Mouse (Mus musculus): ENCODE data around the gene Tmem240. TPM values are rescaled to one million over a fixed set of nuclear protein-coding genes. Genes with fewer than 3 reads are reported as not detected.
"Not testable (repeated sequence)": the region's sequence is repeated elsewhere in the genome, so short reads cannot be mapped to it uniquely, and the experiment has no call there.

The Tmem240 gene
- polyA plus RNA-seq, 1 experiment from 2014 or later: 7.5 TPM

GRCm38 (mm10) chr4:155739741-155740636, 5.4 kb downstream of the Tmem240 start:
- WGBS: 86% methylated on average over 37 of the region's 37 CpGs
- peaks cover 12% of the 10 kb centered on the region for H3K4me1 ChIP-seq (ENCODE audit: control insufficient read depth, insufficient read depth, low read length)
- no peaks in the 10 kb centered on the region for H3K9me3 ChIP-seq (ENCODE audit: control insufficient read depth, low read length)
- H3K27ac ChIP-seq (replicated peaks; ENCODE audit: low read depth, low read length): no peak overlapping the region
- H3K9ac ChIP-seq (replicated peaks; ENCODE audit: low read length): no peak overlapping the region
- ATAC-seq (ENCODE audit: low FRiP score, low TSS enrichment) (no peak), DNase-seq (no peak)
- no peak overlapping the region for H3K4me3 ChIP-seq (replicated peaks; ENCODE audit: low read depth, low read length)
- H3K27me3 ChIP-seq (ENCODE audit: control insufficient read depth, insufficient read depth, low read length): no peaks in the 10 kb centered on the region
- H3K4me2 ChIP-seq (ENCODE audit: low read length): no peak overlapping the region
- peaks cover 80% of the 10 kb centered on the region for H3K36me3 ChIP-seq (ENCODE audit: control insufficient read depth, insufficient read depth, low read length)

GRCm38 (mm10) chr4:155740681-155741080, 6.1 kb downstream of the Tmem240 start:
- H3K27me3 ChIP-seq (ENCODE audit: control insufficient read depth, insufficient read depth, low read length); H3K4me2 ChIP-seq (ENCODE audit: low read length); H3K9me3 ChIP-seq (ENCODE audit: control insufficient read depth, low read length); DNase-seq; H3K4me3 ChIP-seq (replicated peaks; ENCODE audit: low read depth, low read length); H3K27ac ChIP-seq (replicated peaks; ENCODE audit: low read depth, low read length); ATAC-seq (ENCODE audit: low FRiP score, low TSS enrichment); H3K9ac ChIP-seq (replicated peaks; ENCODE audit: low read length): not testable (repeated sequence)
- Histone ChIP-seq H3K36me3 (ENCODE audit: control insufficient read depth, insufficient read depth, low read length) (peaks cover 86% of the 10 kb centered on the region), H3K4me1 (ENCODE audit: control insufficient read depth, insufficient read depth, low read length) (peaks cover 10% of the 10 kb centered on the region)
- 95% methylated on average over 10 of the region's 10 CpGs for WGBS

- no peak for ATAC-seq (ENCODE audit: low FRiP score, low TSS enrichment)
- Histone ChIP-seq H3K4me2 (ENCODE audit: low read length) (no peak overlapping the region), H3K27me3 (ENCODE audit: control insufficient read depth, insufficient read depth, low read length) (no peaks in the 10 kb centered on the region), H3K4me1 (ENCODE audit: control insufficient read depth, insufficient read depth, low read length) (no peaks in the 10 kb centered on the region), H3K9me3 (ENCODE audit: control insufficient read depth, low read length) (no peaks in the 10 kb centered on the region), H3K36me3 (ENCODE audit: control insufficient read depth, insufficient read depth, low read length) (peaks cover 93% of the 10 kb centered on the region), H3K9ac (replicated peaks; ENCODE audit: low read length) (no peak overlapping the region), H3K27ac (replicated peaks; ENCODE audit: low read depth, low read length) (no peak overlapping the region), H3K4me3 (replicated peaks; ENCODE audit: low read depth, low read length) (no peak overlapping the region)
- no peak for DNase-seq
- 95% methylated on average over 5 of the region's 5 CpGs for WGBS
These were observed 8.1 kb downstream of the Tmem240 start for GRCm38 (mm10) chr4:155742684-155743083.

- Histone ChIP-seq H3K9me3 (ENCODE audit: control insufficient read depth, low read length) (no peaks in the 10 kb centered on the region), H3K27me3 (ENCODE audit: control insufficient read depth, insufficient read depth, low read length) (no peaks in the 10 kb centered on the region), H3K36me3 (ENCODE audit: control insufficient read depth, insufficient read depth, low read length) (peaks cover 97% of the 10 kb centered on the region), H3K4me2 (ENCODE audit: low read length) (no peak overlapping the region), H3K4me3 (replicated peaks; ENCODE audit: low read depth, low read length) (no peak overlapping the region), H3K9ac (replicated peaks; ENCODE audit: low read length) (no peak overlapping the region), H3K27ac (replicated peaks; ENCODE audit: low read depth, low read length) (no peak overlapping the region), H3K4me1 (ENCODE audit: control insufficient read depth, insufficient read depth, low read length) (no peaks in the 10 kb centered on the region)
- DNase-seq: no peak
- 86% methylated on average over 8 of the region's 8 CpGs for WGBS
- ATAC-seq (ENCODE audit: low FRiP score, low TSS enrichment): no peak
These were observed 9.9 kb downstream of the Tmem240 start for GRCm38 (mm10) chr4:155744474-155744873.

GRCm38 (mm10) chr4:155745136-155745535, 10.5 kb downstream of the Tmem240 start:
- no peaks in the 10 kb centered on the region for H3K27me3 ChIP-seq (ENCODE audit: control insufficient read depth, insufficient read depth, low read length)
- no peak overlapping the region for H3K4me2 ChIP-seq (ENCODE audit: low read length)
- H3K36me3 ChIP-seq (ENCODE audit: control insufficient read depth, insufficient read depth, low read length): peaks cover 97% of the 10 kb centered on the region
- no peak overlapping the region for H3K9ac ChIP-seq (replicated peaks; ENCODE audit: low read length)
- H3K9me3 ChIP-seq (ENCODE audit: control insufficient read depth, low read length): no peaks in the 10 kb centered on the region
- DNase-seq (no peak), ATAC-seq (ENCODE audit: low FRiP score, low TSS enrichment) (no peak)
- no peaks in the 10 kb centered on the region for H3K4me1 ChIP-seq (ENCODE audit: control insufficient read depth, insufficient read depth, low read length)
- H3K4me3 ChIP-seq (replicated peaks; ENCODE audit: low read depth, low read length): no peak overlapping the region
- no peak overlapping the region for H3K27ac ChIP-seq (replicated peaks; ENCODE audit: low read depth, low read length)
- 94% methylated on average over 5 of the region's 5 CpGs for WGBS

- DNase-seq (no peak), ATAC-seq (ENCODE audit: low FRiP score, low TSS enrichment) (no peak)
- Histone ChIP-seq H3K27me3 (ENCODE audit: control insufficient read depth, insufficient read depth, low read length) (no peaks in the 10 kb centered on the region), H3K4me3 (replicated peaks; ENCODE audit: low read depth, low read length) (no peak overlapping the region), H3K36me3 (ENCODE audit: control insufficient read depth, insufficient read depth, low read length) (peaks cover 97% of the 10 kb centered on the region), H3K27ac (replicated peaks; ENCODE audit: low read depth, low read length) (no peak overlapping the region), H3K4me1 (ENCODE audit: control insufficient read depth, insufficient read depth, low read length) (no peaks in the 10 kb centered on the region), H3K9me3 (ENCODE audit: control insufficient read depth, low read length) (no peaks in the 10 kb centered on the region), H3K4me2 (ENCODE audit: low read length) (no peak overlapping the region), H3K9ac (replicated peaks; ENCODE audit: low read length) (no peak overlapping the region)
- WGBS: 89% methylated on average over 8 of the region's 8 CpGs
These were observed 11.5 kb downstream of the Tmem240 start for GRCm38 (mm10) chr4:155746036-155746548.

GRCm38 (mm10) chr4:155746575-155747490, 12.2 kb downstream of the Tmem240 start:
- 87% methylated on average over 17 of the region's 17 CpGs for whole genome bisulfite sequencing
- DNase-seq (no peak), ATAC-seq (ENCODE audit: low FRiP score, low TSS enrichment) (no peak)
- H3K4me3 ChIP-seq (replicated peaks; ENCODE audit: low read depth, low read length): no peak overlapping the region
- H3K9ac ChIP-seq (replicated peaks; ENCODE audit: low read length): no peak overlapping the region
- H3K27me3 ChIP-seq (ENCODE audit: control insufficient read depth, insufficient read depth, low read length): no peaks in the 10 kb centered on the region
- H3K36me3 ChIP-seq (ENCODE audit: control insufficient read depth, insufficient read depth, low read length): peaks cover 97% of the 10 kb centered on the region
- H3K9me3 ChIP-seq (ENCODE audit: control insufficient read depth, low read length): no peaks in the 10 kb centered on the region
- no peaks in the 10 kb centered on the region for H3K4me1 ChIP-seq (ENCODE audit: control insufficient read depth, insufficient read depth, low read length)
- no peak overlapping the region for H3K4me2 ChIP-seq (ENCODE audit: low read length)
- no peak overlapping the region for H3K27ac ChIP-seq (replicated peaks; ENCODE audit: low read depth, low read length)

GRCm38 (mm10) chr4:155757011-155757410, 22.4 kb downstream of the Tmem240 start:
- no peak for DNase-seq
- 95% methylated on average over 12 of the region's 12 CpGs for WGBS
- Histone ChIP-seq H3K27ac (replicated peaks; ENCODE audit: low read depth, low read length) (no peak overlapping the region), H3K36me3 (ENCODE audit: control insufficient read depth, insufficient read depth, low read length) (peaks cover 47% of the 10 kb centered on the region), H3K9me3 (ENCODE audit: control insufficient read depth, low read length) (no peaks in the 10 kb centered on the region), H3K4me2 (ENCODE audit: low read length) (no peak overlapping the region), H3K4me1 (ENCODE audit: control insufficient read depth, insufficient read depth, low read length) (peaks cover 14% of the 10 kb centered on the region), H3K27me3 (ENCODE audit: control insufficient read depth, insufficient read depth, low read length) (no peaks in the 10 kb centered on the region), H3K9ac (replicated peaks; ENCODE audit: low read length) (no peak overlapping the region), H3K4me3 (replicated peaks; ENCODE audit: low read depth, low read length) (no peak overlapping the region)
- no peak for ATAC-seq (ENCODE audit: low FRiP score, low TSS enrichment)

Data from midbrain, embryonic 14.5 days (tissue).